Mouse (Mus musculus) intestine, postnatal 0 days (tissue): Measurements from ENCODE around the gene Ddi2. TPM values are rescaled to one million over a fixed set of nuclear protein-coding genes. Genes with fewer than 3 reads are reported as not detected.

Source experiments
- ATAC-seq: fragments of 200-750 bp; cut with Nextera tagmentation; 2 replicates; pipeline ENCODE4 v1.8.0; 2017; ENCODE audit warnings: mild to moderate bottlenecking, moderate TSS enrichment, moderate library complexity
- H3K27ac ChIP-seq: fragments of 300-500 bp; sonication (generic); 2 replicates; pipeline ENCODE4 v1.5.1; 2014; ENCODE audit warnings: mild to moderate bottlenecking, low read depth, low read length, moderate library complexity
- H3K27me3 ChIP-seq: fragments of 300-500 bp; sonication (generic); replicated peaks from 2 replicates; pipeline ENCODE4 v1.6.1; 2014; ENCODE audit warnings: low read length, mixed read lengths; ENCODE audit not compliant: control insufficient read depth, insufficient read depth
- H3K36me3 ChIP-seq: fragments of 300-500 bp; sonication (generic); 2 replicates; pipeline ENCODE4 v1.6.1; 2014; ENCODE audit warnings: mild to moderate bottlenecking, moderate library complexity; ENCODE audit not compliant: control insufficient read depth, insufficient read depth
- H3K4me1 ChIP-seq: fragments of 300-500 bp; sonication (generic); replicated peaks from 2 replicates; pipeline ENCODE4 v1.6.1; 2014; ENCODE audit warnings: antibody characterized with exemption, low read length, mixed read lengths; ENCODE audit not compliant: control insufficient read depth, insufficient read depth
- H3K4me2 ChIP-seq: fragments of 300-500 bp; sonication (generic); replicated peaks from 2 replicates; pipeline ENCODE4 v1.6.1; 2014; ENCODE audit warnings: low read depth, mild to moderate bottlenecking, moderate library complexity
- H3K4me3 ChIP-seq: fragments of 300-500 bp; sonication (generic); 2 replicates; pipeline ENCODE4 v1.5.1; 2014; ENCODE audit warnings: low read depth, low read length
- H3K9ac ChIP-seq: fragments of 300-500 bp; sonication (generic); 2 replicates; pipeline ENCODE4 v1.6.1; 2014; ENCODE audit warnings: mild to moderate bottlenecking, low read depth, low read length
- H3K9me3 ChIP-seq: fragments of 300-500 bp; sonication (generic); 2 replicates; pipeline ENCODE4 v1.6.1; 2016; ENCODE audit warnings: mixed run types; ENCODE audit not compliant: control insufficient read depth
- CTCF ChIP-seq: sonication (generic); IDR thresholded peaks from 2 replicates; pipeline ENCODE4 v1.5.1; 2016; ENCODE audit warnings: low read depth, mild to moderate bottlenecking, control low read depth, antibody characterized with exemption, moderate library complexity
- WGBS: fragments of 180-500 bp; shearing (Covaris S2); extraction: QIAGEN DNeasy Blood & Tissue Kit; methylation state at CpG from one replicate; pipeline ENCODE4 v1.1.7; 2014; 5-methylcytosine and 5-hydroxymethylcytosine counted together
- polyA plus RNA-seq: library from polyadenylated mRNA; unstranded; fragments of >200 nt; fragmentation: Nextera tagmentation; extraction: Ambion mirVana; gene quantifications from 2 replicates; pipeline ENCODE4 v1.2.1, GENCODE M21; 2015

The Ddi2 gene
- polyA plus RNA-seq, 1 experiment from 2014 or later, result 15.9 TPM

DNA sequence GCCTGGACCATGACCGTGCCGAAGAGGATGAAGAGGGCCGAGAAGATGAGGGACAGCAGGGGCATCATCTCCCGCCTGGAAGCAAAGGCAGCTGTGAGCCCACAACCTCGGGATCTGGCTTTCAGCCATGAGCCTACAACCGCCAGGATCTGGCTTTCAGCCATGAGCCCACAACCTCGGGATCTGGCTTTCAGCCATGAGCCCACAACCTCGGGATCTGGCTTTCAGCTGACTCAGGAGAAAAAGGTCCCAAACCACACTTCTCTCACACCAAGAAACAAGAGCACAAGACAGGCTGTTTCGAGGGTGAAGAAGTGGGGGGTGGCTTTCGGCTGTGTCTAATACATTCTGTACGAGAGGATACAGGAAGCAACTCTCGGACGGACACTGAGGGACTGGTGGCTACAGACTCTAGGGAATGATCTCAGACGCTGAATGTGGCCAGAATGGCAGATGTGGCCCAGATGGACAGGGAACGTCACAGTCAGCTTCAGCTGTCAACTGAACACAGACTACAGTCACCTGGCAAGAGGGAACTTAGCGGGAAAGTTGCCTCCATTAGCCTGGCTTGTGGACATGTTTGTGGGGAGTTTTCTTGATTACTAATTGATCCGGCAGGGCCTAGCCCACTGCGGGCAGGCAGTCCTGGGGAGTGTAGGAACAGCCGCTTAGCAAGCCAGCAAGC, 43.6 kb upstream of the Ddi2 start:
- peak; percentile 29; the same call in 1 of the 2 replicates for ATAC-seq

DNA sequence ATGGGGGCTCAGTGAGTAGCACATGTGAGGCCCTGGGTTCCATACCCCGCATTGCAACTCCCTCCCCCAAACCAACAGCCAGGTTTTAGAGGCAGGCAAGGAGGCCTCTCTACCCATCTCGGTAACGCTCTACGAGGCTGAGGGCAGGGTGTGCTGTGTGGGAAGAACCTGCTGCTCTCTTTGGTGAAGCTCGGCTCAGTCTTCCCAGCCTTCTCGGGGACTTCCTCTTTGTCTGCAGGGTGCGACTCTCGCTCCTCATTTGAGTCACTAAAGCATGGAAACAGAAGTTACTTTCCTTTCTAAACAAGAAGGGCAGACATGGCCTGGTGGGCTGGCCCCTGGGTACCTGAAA, 43.1 kb upstream of the Ddi2 start:
- peaks cover 70% of the 10 kb centered on the region for H3K36me3 ChIP-seq
- H3K9me3 ChIP-seq, result no peaks in the 10 kb centered on the region
- TF ChIP-seq CTCF, result no peak
- peak overlapping the region; percentile 37; the same call in 1 of the 2 replicates for H3K4me2 ChIP-seq
- peak overlapping the region; percentile 35; the same call in 1 of the 2 replicates for H3K27ac ChIP-seq
- H3K4me1 ChIP-seq, result no peaks in the 10 kb centered on the region
- 66% methylated on average over 8 of the region's 8 CpGs for WGBS
- no peak for ATAC-seq
- H3K4me3 ChIP-seq, result no peak overlapping the region
- no peak overlapping the region; the same call in 1 of the 2 replicates for H3K9ac ChIP-seq
- H3K27me3 ChIP-seq, result no peaks in the 10 kb centered on the region

More for the DNA sequence above, 43.6 kb upstream of the Ddi2 start:
- no peak for TF ChIP-seq CTCF
- Histone ChIP-seq H3K4me2 (peak overlapping the region; percentile 37), H3K4me1 (no peaks in the 10 kb centered on the region), H3K36me3 (peaks cover 72% of the 10 kb centered on the region), H3K9me3 (no peaks in the 10 kb centered on the region), H3K9ac (no peak overlapping the region; the same call in 1 of the 2 replicates), H3K27me3 (no peaks in the 10 kb centered on the region), H3K27ac (peak overlapping the region; percentile 66), H3K4me3 (no peak overlapping the region)
- 53% methylated on average over 19 of the region's 19 CpGs for WGBS

DNA sequence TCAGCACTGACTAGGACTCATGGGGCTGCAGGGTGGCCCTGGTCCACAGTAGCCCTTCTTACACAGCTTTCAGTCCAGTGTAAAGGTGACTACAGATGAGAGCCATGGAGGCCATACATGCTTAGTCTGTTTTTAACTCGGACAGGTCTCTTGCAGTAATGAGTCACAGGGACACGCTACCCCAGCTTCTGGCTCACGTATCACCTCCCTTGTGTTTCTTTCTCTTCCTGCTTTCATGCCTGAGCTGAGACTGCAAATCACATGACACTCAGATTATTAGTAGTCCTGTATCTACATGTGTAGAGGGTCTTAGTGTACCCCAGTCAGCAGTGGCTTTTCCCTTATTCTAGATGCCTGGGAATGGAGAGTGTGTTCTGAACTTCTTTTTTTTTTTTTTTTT, 41.8 kb upstream of the Ddi2 start:
- ATAC-seq, result no peak
- 90% methylated on average over 3 of the region's 3 CpGs for WGBS
- Histone ChIP-seq H3K4me3 (no peak overlapping the region), H3K4me2 (no peak overlapping the region), H3K27ac (no peak overlapping the region), H3K9ac (no peak overlapping the region), H3K4me1 (no peaks in the 10 kb centered on the region), H3K9me3 (no peaks in the 10 kb centered on the region), H3K27me3 (no peaks in the 10 kb centered on the region), H3K36me3 (peaks cover 69% of the 10 kb centered on the region)
- no peak for TF ChIP-seq CTCF

DNA sequence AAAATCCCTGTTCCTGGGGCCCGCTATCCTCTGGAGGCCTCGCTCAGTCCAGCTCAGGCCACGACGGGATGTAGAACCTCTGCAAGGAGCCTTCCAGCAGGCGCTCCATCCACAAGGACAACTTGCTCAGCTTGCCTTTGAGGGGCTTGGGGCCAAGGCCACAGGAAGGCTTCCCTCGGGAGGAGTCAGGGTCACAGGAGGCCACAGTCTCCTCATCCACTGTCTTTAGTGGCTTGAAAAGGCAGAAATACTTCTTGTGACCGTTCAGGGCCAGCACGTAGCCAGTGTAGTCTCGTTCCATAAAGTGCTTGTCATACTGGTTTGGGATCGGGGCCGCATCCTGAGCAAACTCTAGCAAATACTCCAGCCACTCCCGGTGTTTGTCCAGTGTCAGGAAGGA, 40.3 kb upstream of the Ddi2 start:
- no peak overlapping the region for H3K4me3 ChIP-seq
- no peaks in the 10 kb centered on the region for H3K9me3 ChIP-seq
- H3K4me1 ChIP-seq, result no peaks in the 10 kb centered on the region
- 82% methylated on average over 12 of the region's 12 CpGs for WGBS
- no peak overlapping the region for H3K4me2 ChIP-seq
- no peak overlapping the region; the same call in 1 of the 2 replicates for H3K27ac ChIP-seq
- ATAC-seq, result no peak
- no peak for TF ChIP-seq CTCF
- H3K27me3 ChIP-seq, result no peaks in the 10 kb centered on the region
- no peak overlapping the region for H3K9ac ChIP-seq
- H3K36me3 ChIP-seq, result peaks cover 63% of the 10 kb centered on the region

DNA sequence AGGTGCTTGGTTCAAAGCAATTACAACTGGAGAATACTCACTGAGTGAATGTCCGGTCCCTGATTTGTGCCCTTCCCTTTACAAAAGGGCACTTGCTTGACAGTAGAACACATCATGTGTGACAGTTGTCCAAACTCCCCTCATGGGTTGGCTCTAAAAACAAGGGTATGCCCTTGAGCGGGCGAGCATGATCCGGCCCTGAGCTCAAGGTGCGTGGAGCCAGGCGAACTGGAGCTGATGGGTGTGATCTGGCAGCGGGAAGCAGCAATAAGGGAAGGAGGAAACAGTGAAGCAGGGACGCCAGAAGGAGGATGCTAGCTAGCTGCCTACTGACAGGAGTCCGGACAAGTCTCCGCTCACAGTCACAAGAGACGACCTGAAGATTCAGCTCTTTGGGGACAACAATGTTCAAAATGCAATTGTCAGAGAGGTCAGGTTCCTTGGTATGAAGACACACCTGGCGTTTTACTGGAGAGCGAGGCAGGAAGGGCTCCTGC, 38.9 kb upstream of the Ddi2 start:
- H3K9ac ChIP-seq, result no peak overlapping the region
- no peak overlapping the region for H3K27ac ChIP-seq
- no peak for TF ChIP-seq CTCF
- no peaks in the 10 kb centered on the region for H3K27me3 ChIP-seq
- no peak overlapping the region for H3K4me2 ChIP-seq
- peaks cover 58% of the 10 kb centered on the region for H3K36me3 ChIP-seq
- no peaks in the 10 kb centered on the region for H3K4me1 ChIP-seq
- 91% methylated on average over 13 of the region's 13 CpGs for WGBS
- ATAC-seq, result no peak
- no peaks in the 10 kb centered on the region for H3K9me3 ChIP-seq
- no peak overlapping the region for H3K4me3 ChIP-seq

DNA sequence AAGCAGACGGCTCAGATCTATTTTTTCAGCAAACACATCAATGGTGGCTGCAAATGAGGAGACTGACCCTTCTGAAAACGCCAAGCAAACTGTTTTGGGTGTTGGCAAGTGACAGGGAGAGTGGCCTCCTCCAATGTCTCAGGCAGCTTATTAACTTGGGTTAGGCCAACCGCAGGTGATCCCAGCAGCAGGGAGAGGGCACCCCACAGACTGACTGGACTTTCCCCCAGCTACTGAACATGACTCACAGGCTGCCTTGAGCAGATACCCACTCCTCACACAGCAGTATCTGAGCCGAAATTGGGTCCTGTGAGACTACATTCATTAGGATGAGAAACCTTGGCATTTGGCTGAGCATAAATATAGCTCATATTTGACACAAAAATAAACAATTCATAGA, 37.7 kb upstream of the Ddi2 start:
- H3K4me1 ChIP-seq, result no peaks in the 10 kb centered on the region
- no peak for TF ChIP-seq CTCF
- H3K36me3 ChIP-seq, result peaks cover 53% of the 10 kb centered on the region
- no peak overlapping the region for H3K27ac ChIP-seq
- WGBS, result 51% methylated on average over 4 of the region's 4 CpGs
- H3K27me3 ChIP-seq, result no peaks in the 10 kb centered on the region
- no peak overlapping the region for H3K4me3 ChIP-seq
- ATAC-seq, result no peak
- no peak overlapping the region for H3K9ac ChIP-seq
- no peak overlapping the region for H3K4me2 ChIP-seq
- no peaks in the 10 kb centered on the region for H3K9me3 ChIP-seq
